Mouse (Mus musculus): ENCODE measurements around the gene Bmpr1a. TPM values are rescaled to one million over a fixed set of nuclear protein-coding genes. Genes with fewer than 3 reads are reported as not detected.

Bmpr1a gene
- total and polyA plus RNA-seq, 2 experiments from 2014 or later: 15.9 to 54.8 TPM

DNA sequence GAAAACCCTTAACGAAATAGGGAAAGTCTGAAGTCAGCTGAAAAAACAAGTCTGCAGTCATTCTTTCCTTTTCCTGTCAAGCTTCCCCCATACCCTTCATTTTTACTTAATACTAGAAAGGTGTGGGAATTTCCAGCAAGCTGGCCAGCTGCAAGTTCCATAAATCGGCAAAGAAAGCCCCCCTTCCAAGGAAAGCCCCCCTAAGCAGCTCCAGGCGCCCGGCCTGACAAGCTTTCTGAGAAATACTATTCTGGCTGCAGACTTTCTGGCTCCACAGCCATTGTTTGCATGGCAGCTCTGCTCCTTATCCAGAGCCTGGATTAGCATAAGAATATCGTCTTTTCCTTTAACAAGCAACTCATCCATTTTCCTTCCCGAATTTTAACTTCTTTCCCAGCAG is 49.5 kb downstream of the Bmpr1a start:
- Histone ChIP-seq H3K36me3 (ENCODE audit: insufficient read depth) (no peaks in the 10 kb centered on the region), H3K27me3 (ENCODE audit: insufficient read depth, low read length) (no peaks in the 10 kb centered on the region), H3K4me1 (ENCODE audit: insufficient read depth) (no peaks in the 10 kb centered on the region), H3K9me3 (ENCODE audit: low read length) (no peaks in the 10 kb centered on the region), H3K9ac (0 out of 2 replicates have a peak overlapping the region, but pooled peaks have one; percentile 25), H3K27ac (ENCODE audit: low read depth, low read length) (peak overlapping the region; percentile 69; the same call in 1 of the 2 replicates), H3K4me3 (ENCODE audit: low read depth, low read length) (no peak overlapping the region), H3K4me2 (ENCODE audit: low read depth) (peak overlapping the region; percentile 21)
- ATAC-seq (peak; percentile 68), DNase-seq (peak; percentile 33)
- no peak for TF ChIP-seq CTCF (IDR thresholded peaks at IDR 0.05; ENCODE audit: low read depth)
- WGBS: 8% methylated on average over 6 of the region's 6 CpGs

DNA sequence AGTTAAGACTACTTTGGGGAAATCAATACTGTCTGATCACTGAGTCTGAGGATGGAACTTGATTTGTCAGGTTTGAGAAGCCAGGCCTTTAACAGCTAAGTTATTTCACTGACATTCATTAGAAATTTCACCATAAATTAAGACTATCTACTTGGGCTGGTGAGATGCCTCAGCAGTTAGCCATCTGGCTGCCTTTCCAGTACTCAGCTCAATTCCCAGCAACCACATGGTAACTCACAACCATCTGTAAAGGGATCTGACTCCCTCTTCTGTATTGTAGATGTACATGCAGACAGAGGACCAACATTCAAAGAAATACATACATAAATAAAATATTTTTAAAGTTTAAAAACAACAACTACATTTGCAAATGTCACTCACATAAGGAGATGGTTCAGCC is 51.3 kb downstream of the Bmpr1a start:
- Histone ChIP-seq H3K27ac (ENCODE audit: low read depth, low read length) (no peak overlapping the region), H3K9me3 (ENCODE audit: low read length) (no peaks in the 10 kb centered on the region), H3K4me2 (ENCODE audit: low read depth) (no peak overlapping the region), H3K4me1 (ENCODE audit: insufficient read depth) (no peaks in the 10 kb centered on the region), H3K9ac (no peak overlapping the region), H3K27me3 (ENCODE audit: insufficient read depth, low read length) (no peaks in the 10 kb centered on the region), H3K4me3 (ENCODE audit: low read depth, low read length) (no peak overlapping the region), H3K36me3 (ENCODE audit: insufficient read depth) (no peaks in the 10 kb centered on the region)
- DNase-seq: no peak
- no peak for TF ChIP-seq CTCF (IDR thresholded peaks at IDR 0.05; ENCODE audit: low read depth)
- no peak for ATAC-seq

DNA sequence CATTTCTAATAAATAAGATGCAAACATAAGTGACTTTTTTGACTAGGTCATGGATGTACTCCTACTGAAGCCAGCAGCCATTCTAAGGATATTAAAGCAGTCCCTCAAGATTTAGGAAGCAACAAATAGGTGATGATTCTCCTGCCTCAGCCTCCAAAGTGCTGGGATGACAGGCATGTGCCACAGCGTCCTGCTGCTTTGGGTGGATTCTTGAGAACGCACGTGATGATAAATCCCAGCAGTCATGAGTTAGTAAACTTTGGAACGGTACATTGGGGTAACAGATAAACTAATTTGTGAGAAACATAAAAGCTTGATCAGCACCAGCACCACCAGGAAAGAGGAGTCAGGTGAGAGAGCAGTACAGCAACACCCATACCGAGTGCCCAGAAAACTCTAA is 52.7 kb downstream of the Bmpr1a start:
- Histone ChIP-seq H3K4me1 (ENCODE audit: insufficient read depth) (no peaks in the 10 kb centered on the region), H3K9me3 (ENCODE audit: low read length) (no peaks in the 10 kb centered on the region), H3K4me3 (ENCODE audit: low read depth, low read length) (no peak overlapping the region), H3K27me3 (ENCODE audit: insufficient read depth, low read length) (no peaks in the 10 kb centered on the region), H3K9ac (no peak overlapping the region), H3K4me2 (ENCODE audit: low read depth) (no peak overlapping the region), H3K27ac (ENCODE audit: low read depth, low read length) (no peak overlapping the region), H3K36me3 (ENCODE audit: insufficient read depth) (peaks cover 7% of the 10 kb centered on the region; the same call in 1 of the 2 replicates)
- WGBS: 95% methylated on average over 5 of the region's 5 CpGs
- no peak for ATAC-seq
- DNase-seq: no peak
- TF ChIP-seq CTCF (IDR thresholded peaks at IDR 0.05; ENCODE audit: low read depth): no peak

DNA sequence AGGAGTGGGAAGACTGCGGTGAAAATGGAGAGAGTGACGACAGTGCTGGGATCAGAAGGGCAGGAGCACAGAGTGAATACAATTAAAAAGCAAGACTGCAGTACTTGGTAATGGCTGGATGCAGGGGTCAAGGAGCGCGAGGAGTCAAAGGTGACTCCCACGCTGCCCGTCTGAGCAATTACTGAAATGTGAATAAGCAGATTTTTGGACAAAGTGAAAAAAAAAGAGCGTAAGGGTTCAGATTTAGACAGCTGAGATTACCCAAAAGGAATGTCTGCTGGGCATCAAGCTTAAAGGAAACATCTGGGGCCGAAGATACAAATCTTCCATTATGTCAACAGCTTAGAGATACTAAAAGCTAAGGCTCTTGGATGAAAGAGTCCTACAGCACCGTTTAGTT is 53.3 kb downstream of the Bmpr1a start:
- H3K4me3 ChIP-seq (ENCODE audit: low read depth, low read length): no peak overlapping the region
- peaks cover 7% of the 10 kb centered on the region; the same call in 1 of the 2 replicates for H3K36me3 ChIP-seq (ENCODE audit: insufficient read depth)
- no peaks in the 10 kb centered on the region for H3K9me3 ChIP-seq (ENCODE audit: low read length)
- H3K27me3 ChIP-seq (ENCODE audit: insufficient read depth, low read length): no peaks in the 10 kb centered on the region
- TF ChIP-seq CTCF (IDR thresholded peaks at IDR 0.05; ENCODE audit: low read depth): no peak
- H3K27ac ChIP-seq (ENCODE audit: low read depth, low read length): no peak overlapping the region
- H3K4me2 ChIP-seq (ENCODE audit: low read depth): no peak overlapping the region
- ATAC-seq (no peak), DNase-seq (no peak)
- WGBS: 81% methylated on average over 9 of the region's 9 CpGs
- H3K4me1 ChIP-seq (ENCODE audit: insufficient read depth): no peaks in the 10 kb centered on the region
- no peak overlapping the region for H3K9ac ChIP-seq

DNA sequence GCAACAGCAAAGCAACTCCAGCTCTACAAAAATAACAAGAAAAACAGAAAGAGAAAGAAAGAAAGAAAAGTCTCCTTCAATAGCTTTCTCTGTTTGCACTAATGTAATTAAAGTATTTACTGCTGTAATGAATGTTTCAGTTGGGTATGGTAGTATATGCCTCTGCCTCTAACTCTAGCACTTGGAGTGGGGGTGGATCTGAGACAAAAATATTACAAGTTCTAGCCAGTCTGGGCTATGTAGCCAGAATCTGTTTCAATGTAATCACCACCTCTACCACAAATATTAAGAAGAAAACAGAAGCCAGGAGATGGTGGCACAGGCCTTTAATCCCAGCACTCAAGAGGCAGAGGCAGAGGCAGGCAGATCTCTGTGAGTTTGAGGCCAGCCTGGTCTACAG is 54.7 kb downstream of the Bmpr1a start:
- no peaks in the 10 kb centered on the region for H3K27me3 ChIP-seq (ENCODE audit: insufficient read depth, low read length)
- no peaks in the 10 kb centered on the region for H3K9me3 ChIP-seq (ENCODE audit: low read length)
- no peak overlapping the region for H3K4me3 ChIP-seq (ENCODE audit: low read depth, low read length)
- no peak for DNase-seq
- no peak for TF ChIP-seq CTCF (IDR thresholded peaks at IDR 0.05; ENCODE audit: low read depth)
- ATAC-seq: no peak
- H3K27ac ChIP-seq (ENCODE audit: low read depth, low read length): no peak overlapping the region
- no peak overlapping the region for H3K4me2 ChIP-seq (ENCODE audit: low read depth)
- H3K36me3 ChIP-seq (ENCODE audit: insufficient read depth): peaks cover 7% of the 10 kb centered on the region; the same call in 1 of the 2 replicates
- no peak overlapping the region for H3K9ac ChIP-seq
- H3K4me1 ChIP-seq (ENCODE audit: insufficient read depth): no peaks in the 10 kb centered on the region

DNA sequence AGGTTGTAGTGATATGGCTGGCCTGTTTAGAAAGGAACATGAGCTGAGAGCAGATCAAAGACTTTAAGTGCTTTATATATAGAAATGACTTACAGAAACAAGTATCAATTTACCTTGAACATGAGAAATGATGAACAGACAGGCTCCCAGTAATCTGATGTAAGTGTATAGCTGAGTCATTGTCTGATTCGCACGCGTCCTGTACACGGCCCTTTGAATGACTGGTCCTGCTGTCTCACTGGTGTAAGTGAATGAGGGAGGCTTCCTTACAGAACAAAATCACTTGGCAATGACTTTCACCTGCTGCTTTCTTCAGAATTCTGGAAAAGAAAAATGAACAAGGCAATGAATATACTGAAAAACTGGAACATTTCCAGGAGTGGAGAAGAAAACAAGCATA is 55.5 kb downstream of the Bmpr1a start:
- ATAC-seq (peak; percentile 78), DNase-seq (peak; percentile 31)
- H3K36me3 ChIP-seq (ENCODE audit: insufficient read depth): peaks cover 7% of the 10 kb centered on the region; the same call in 1 of the 2 replicates
- WGBS: 70% methylated on average over 4 of the region's 4 CpGs
- H3K27me3 ChIP-seq (ENCODE audit: insufficient read depth, low read length): no peaks in the 10 kb centered on the region
- H3K9ac ChIP-seq: no peak overlapping the region
- H3K27ac ChIP-seq (ENCODE audit: low read depth, low read length): no peak overlapping the region
- H3K4me2 ChIP-seq (ENCODE audit: low read depth): no peak overlapping the region
- no peak for TF ChIP-seq CTCF (IDR thresholded peaks at IDR 0.05; ENCODE audit: low read depth)
- no peak overlapping the region for H3K4me3 ChIP-seq (ENCODE audit: low read depth, low read length)
- H3K4me1 ChIP-seq (ENCODE audit: insufficient read depth): no peaks in the 10 kb centered on the region
- no peaks in the 10 kb centered on the region for H3K9me3 ChIP-seq (ENCODE audit: low read length)

DNA sequence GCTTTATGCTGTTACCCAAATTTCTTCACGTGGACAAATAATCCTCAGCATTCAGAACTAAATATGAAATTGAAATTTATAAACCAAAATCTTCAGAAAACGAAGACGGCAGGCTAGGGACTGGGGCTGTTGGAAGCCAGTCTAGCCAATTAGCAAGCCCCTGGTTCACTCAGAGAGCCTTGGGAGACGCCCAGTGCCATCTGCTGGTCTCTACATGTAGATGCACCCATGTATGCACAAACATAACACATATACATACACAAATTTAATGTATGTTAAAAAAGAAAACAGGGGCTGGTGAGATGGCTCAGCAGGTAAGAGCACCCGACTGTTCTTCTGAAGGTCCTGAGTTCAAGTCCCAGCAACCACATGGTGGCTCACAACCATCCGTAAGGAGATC is 56.5 kb downstream of the Bmpr1a start:
- no peaks in the 10 kb centered on the region for H3K27me3 ChIP-seq (ENCODE audit: insufficient read depth, low read length)
- WGBS: 94% methylated on average over 6 of the region's 6 CpGs
- H3K36me3 ChIP-seq (ENCODE audit: insufficient read depth): peaks cover 7% of the 10 kb centered on the region; the same call in 1 of the 2 replicates
- H3K4me3 ChIP-seq (ENCODE audit: low read depth, low read length): no peak overlapping the region
- no peak overlapping the region for H3K9ac ChIP-seq
- H3K4me1 ChIP-seq (ENCODE audit: insufficient read depth): no peaks in the 10 kb centered on the region
- DNase-seq (no peak), ATAC-seq (no peak)
- no peaks in the 10 kb centered on the region for H3K9me3 ChIP-seq (ENCODE audit: low read length)
- no peak overlapping the region for H3K27ac ChIP-seq (ENCODE audit: low read depth, low read length)
- H3K4me2 ChIP-seq (ENCODE audit: low read depth): no peak overlapping the region
- TF ChIP-seq CTCF (IDR thresholded peaks at IDR 0.05; ENCODE audit: low read depth): peak; percentile 18; the same call in 1 of the 2 replicates
